Mouse (Mus musculus): Measurements from ENCODE around the gene Mymx.

GRCm38 (mm10) chr17:45566031-45566359, 35.9 kb downstream of the Mymx start:
- TF ChIP-seq POLR2A (IDR thresholded peaks at IDR 0.05; ENCODE audit: low read depth, low read length): no peak; the same call in 1 of the 2 replicates
- no peak for TF ChIP-seq CTCF (IDR thresholded peaks at IDR 0.05; ENCODE audit: borderline replicate concordance, insufficient read depth, low read length)
